Mouse (Mus musculus) hindbrain, embryonic 10.5 days (tissue): ENCODE data around the gene Padi4. TPM values are rescaled to one million over a fixed set of nuclear protein-coding genes. Genes with fewer than 3 reads are reported as not detected.

Source experiments
- DNase-seq: peaks from one replicate; pipeline ENCODE4 v3.0.0-alpha.2; 2017; ENCODE audit warnings: low spot score
- H3K27ac ChIP-seq: fragments of 300-500 bp; sonication (generic); 2 replicates; pipeline ENCODE4 v1.5.1; 2016; ENCODE audit warnings: mild to moderate bottlenecking, moderate library complexity
- H3K27me3 ChIP-seq: fragments of 300-500 bp; sonication (generic); 2 replicates; pipeline ENCODE4 v1.6.1; 2016; ENCODE audit warnings: mild to moderate bottlenecking; ENCODE audit not compliant: poor library complexity, insufficient read depth, severe bottlenecking
- H3K36me3 ChIP-seq: fragments of 300-500 bp; sonication (generic); 2 replicates; pipeline ENCODE4 v1.6.1; 2016; ENCODE audit warnings: mild to moderate bottlenecking, moderate library complexity
- H3K4me1 ChIP-seq: fragments of 300-500 bp; sonication (generic); replicated peaks from 2 replicates; pipeline ENCODE4 v1.6.1; 2016; ENCODE audit warnings: mild to moderate bottlenecking
- H3K4me3 ChIP-seq: fragments of 300-500 bp; sonication (generic); 2 replicates; pipeline ENCODE4 v1.5.1; 2016; ENCODE audit warnings: mild to moderate bottlenecking, moderate library complexity
- H3K9me3 ChIP-seq: fragments of 300-500 bp; sonication (generic); 2 replicates; pipeline ENCODE4 v1.6.1; 2016; ENCODE audit warnings: mild to moderate bottlenecking, moderate library complexity
- WGBS: fragments of 180-500 bp; shearing (Covaris S2); methylation state at CpG from one replicate; pipeline ENCODE4 v1.1.7; 2016; 5-methylcytosine and 5-hydroxymethylcytosine counted together
- polyA plus RNA-seq: library from polyadenylated mRNA; unstranded; fragments of >200 nt; fragmentation: Nextera tagmentation; extraction: Ambion mirVana; gene quantifications from 2 replicates; pipeline ENCODE4 v1.2.1, GENCODE M21; 2016

The Padi4 gene
- polyA plus RNA-seq, 1 experiment from 2014 or later: 0.35 TPM

GRCm38 (mm10) chr4:140707615-140708014 is 66.4 kb downstream of the Padi4 start:
- Histone ChIP-seq H3K4me3 (no peak overlapping the region), H3K36me3 (peaks cover 91% of the 10 kb centered on the region), H3K27ac (no peak overlapping the region), H3K9me3 (no peaks in the 10 kb centered on the region), H3K4me1 (peaks cover 73% of the 10 kb centered on the region), H3K27me3 (no peaks in the 10 kb centered on the region)
- 90% methylated on average over 4 of the region's 4 CpGs for WGBS
- DNase-seq: no peak

DNA sequence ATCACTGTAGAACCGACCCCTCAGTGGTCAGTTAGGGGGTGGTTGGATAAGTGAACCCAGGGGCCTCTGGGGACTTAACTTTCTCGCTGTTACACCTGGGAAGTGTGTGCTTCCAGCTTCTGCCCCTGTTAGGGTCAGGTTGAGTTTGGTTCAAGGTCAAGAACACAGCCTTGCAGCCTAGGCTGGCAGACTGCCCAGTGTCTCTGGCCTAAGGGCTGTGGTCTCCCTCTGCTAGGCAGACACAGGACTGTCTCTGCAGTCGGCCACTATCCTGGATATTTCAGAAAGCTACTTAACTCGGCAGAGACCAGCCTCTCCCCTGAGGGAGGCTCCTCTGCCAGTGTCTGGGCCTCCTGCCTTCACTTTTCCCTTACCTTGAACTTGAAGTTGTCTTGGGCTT is 69.9 kb downstream of the Padi4 start:
- Histone ChIP-seq H3K27ac (peak overlapping the region; percentile 100), H3K9me3 (no peaks in the 10 kb centered on the region), H3K4me1 (peaks cover 71% of the 10 kb centered on the region), H3K4me3 (peak overlapping the region; percentile 93), H3K36me3 (peaks cover 57% of the 10 kb centered on the region), H3K27me3 (peaks cover 19% of the 10 kb centered on the region)
- 56% methylated on average over 4 of the region's 4 CpGs for WGBS
- DNase-seq: no peak

- H3K4me3 ChIP-seq: peak overlapping the region; percentile 93
- WGBS: 6% methylated on average over 8 of the region's 8 CpGs
- peaks cover 66% of the 10 kb centered on the region for H3K4me1 ChIP-seq
- DNase-seq: peak; percentile 52
- peaks cover 52% of the 10 kb centered on the region for H3K36me3 ChIP-seq
- H3K27me3 ChIP-seq: peaks cover 24% of the 10 kb centered on the region
- no peaks in the 10 kb centered on the region for H3K9me3 ChIP-seq
- H3K27ac ChIP-seq: peak overlapping the region; percentile 100
These were observed 70.4 kb downstream of the Padi4 start for GRCm38 (mm10) chr4:140703636-140704035.

DNA sequence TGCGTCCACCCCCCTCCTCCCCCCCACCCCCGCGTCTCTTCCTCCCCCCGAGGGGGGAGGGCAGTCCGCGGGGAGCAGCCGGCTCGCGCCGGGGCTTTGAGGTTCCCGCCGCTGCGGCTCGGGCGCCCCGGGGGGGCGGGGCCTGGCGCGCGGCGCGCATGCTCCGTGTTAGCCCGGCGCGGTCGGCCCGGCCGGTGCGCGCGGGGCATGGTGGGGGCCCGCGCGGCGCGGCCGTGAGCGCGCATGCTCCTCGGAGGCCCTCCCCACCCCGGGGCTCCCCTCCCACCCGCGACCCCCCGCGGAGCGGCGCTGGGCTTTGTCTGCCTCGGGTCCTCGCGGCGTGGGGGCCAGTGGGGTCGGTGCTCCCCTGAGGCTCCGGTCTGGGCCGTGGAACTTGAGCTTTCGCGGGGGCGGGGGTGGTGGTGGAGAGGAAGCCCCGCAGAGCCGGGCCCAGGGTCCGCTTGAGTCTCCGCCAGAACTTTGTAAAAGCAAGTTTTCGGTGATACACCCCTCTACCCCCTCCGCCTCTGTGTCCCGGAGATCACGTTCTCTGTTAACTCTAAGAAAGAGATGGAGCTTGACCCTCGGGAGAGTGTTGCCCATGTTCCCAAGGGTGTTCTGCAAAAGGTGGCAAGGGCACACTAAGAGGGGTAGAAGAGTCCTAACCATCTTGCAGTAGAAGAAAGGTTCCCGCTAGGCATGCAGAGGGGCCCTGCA is 71.3 kb downstream of the Padi4 start:
- Histone ChIP-seq H3K4me1 (peaks cover 63% of the 10 kb centered on the region), H3K9me3 (no peaks in the 10 kb centered on the region), H3K36me3 (peaks cover 43% of the 10 kb centered on the region), H3K27me3 (peaks cover 33% of the 10 kb centered on the region), H3K27ac (peak overlapping the region; percentile 100), H3K4me3 (peak overlapping the region; percentile 93)
- WGBS: under 1% methylated on average over 56 of the region's 68 CpGs
- peak; percentile 81 for DNase-seq

- H3K9me3 ChIP-seq: no peaks in the 10 kb centered on the region
- H3K27ac ChIP-seq: peak overlapping the region; percentile 100
- H3K4me1 ChIP-seq: peaks cover 59% of the 10 kb centered on the region
- peaks cover 35% of the 10 kb centered on the region for H3K36me3 ChIP-seq
- peak; percentile 62 for DNase-seq
- H3K27me3 ChIP-seq: peaks cover 33% of the 10 kb centered on the region
- H3K4me3 ChIP-seq: peak overlapping the region; percentile 93
- WGBS: 2% methylated on average over 101 of the region's 107 CpGs
These were observed 72.1 kb downstream of the Padi4 start for GRCm38 (mm10) chr4:140701716-140702561.

DNA sequence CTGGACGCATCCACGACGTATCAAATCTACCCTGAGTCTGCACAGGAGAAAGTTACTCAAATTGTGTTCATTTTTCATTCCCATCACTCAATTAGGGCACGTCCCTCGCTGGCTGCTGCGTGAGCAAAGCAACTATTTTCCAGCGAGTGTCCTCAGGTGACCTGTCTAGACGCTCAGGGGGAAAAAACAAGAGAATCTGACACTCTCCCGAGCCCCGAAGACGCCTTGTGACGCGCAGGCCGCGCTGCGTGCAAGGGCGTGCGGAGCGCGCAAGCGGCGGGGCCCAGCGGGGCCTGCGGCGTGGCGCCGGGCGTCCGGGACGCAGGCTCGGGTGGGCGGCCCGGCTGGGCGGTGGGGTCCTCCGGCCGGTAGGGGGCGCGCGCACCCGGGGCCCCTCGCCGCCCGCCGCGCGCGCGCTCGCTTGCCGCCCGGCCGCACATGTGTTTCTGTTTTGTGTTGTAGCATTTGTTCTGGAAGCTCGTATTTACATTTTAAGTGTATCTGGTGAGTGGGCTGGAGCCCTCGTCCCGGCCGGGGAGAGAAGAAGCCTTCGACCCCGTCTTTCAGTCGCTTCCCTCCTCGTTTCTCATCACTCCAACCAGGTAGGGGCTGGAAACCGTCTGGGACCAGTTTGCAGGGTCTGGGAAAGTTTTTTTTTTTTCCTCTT is 72.9 kb downstream of the Padi4 start:
- H3K36me3 ChIP-seq: peaks cover 27% of the 10 kb centered on the region
- no peaks in the 10 kb centered on the region for H3K9me3 ChIP-seq
- peak; percentile 84 for DNase-seq
- peak overlapping the region; percentile 100 for H3K27ac ChIP-seq
- peaks cover 55% of the 10 kb centered on the region for H3K4me1 ChIP-seq
- H3K4me3 ChIP-seq: peak overlapping the region; percentile 93
- under 1% methylated on average over 61 of the region's 61 CpGs for WGBS
- H3K27me3 ChIP-seq: peaks cover 33% of the 10 kb centered on the region

DNA sequence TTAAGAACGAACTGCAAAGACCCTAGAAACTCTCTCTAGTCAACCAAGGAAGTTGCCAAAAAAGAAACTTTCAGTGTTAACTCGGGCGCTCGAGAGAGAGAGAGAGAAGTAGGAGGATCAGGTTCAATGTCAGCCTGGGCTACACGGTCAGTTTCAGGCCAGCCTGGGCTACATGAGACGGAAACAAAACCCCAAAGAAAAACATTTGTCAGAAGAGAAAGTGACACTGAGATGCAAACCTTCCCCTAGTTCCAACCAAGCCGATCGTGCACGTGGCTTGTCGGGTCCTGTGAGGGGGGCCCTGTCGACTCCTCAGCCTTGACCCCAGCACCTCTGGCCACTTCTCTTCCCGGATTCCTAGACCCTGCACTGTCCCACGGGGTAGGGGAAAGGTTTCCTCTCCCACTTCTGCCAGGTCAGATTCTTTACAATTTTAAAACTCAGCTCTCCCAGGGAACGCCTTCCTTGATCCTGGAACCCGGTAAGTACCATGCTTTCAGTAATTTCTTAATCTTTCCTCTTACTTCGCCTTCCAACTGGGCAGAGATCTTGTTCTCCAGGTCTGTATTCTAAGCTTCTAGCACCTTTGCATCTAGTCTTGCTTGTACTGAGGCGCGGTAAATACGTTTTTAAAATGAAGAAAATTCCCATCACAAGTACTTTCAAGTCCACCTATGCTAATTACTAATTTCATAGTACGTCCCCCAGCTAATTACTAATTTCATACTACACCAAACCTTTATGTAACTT is 73.6 kb downstream of the Padi4 start, which contains the start of gene Rcc2:
Gene Rcc2, plus strand, starts transcription at position 273 of the 750 bp plus-strand sequence.
- WGBS: 7% methylated on average over 20 of the region's 20 CpGs
- Histone ChIP-seq H3K36me3 (peaks cover 20% of the 10 kb centered on the region), H3K27ac (peak within 1 kb of the TSS; percentile 100), H3K4me3 (peak within 1 kb of the TSS; percentile 93), H3K4me1 (peaks cover 47% of the 10 kb centered on the region), H3K27me3 (peaks cover 33% of the 10 kb centered on the region), H3K9me3 (no peaks in the 10 kb centered on the region)
- peak; percentile 30 for DNase-seq

GRCm38 (mm10) chr4:140699441-140700127 is 74.5 kb downstream of the Padi4 start:
- peaks cover 11% of the 10 kb centered on the region for H3K36me3 ChIP-seq
- 5% methylated on average over 29 of the region's 29 CpGs for WGBS
- peaks cover 33% of the 10 kb centered on the region for H3K27me3 ChIP-seq
- H3K4me3 ChIP-seq: peak overlapping the region; percentile 93
- 0 out of 2 replicates have a peak overlapping the region, but pooled peaks have one; percentile 17 for H3K27ac ChIP-seq
- peaks cover 46% of the 10 kb centered on the region for H3K4me1 ChIP-seq
- DNase-seq: peak; percentile 37
- H3K9me3 ChIP-seq: no peaks in the 10 kb centered on the region

Other genes with a start within 250 kb of the Padi4 start
- 23.7 and 32.3 TPM in 2 replicates for gene Arhgef10l, start 108.2 kb downstream of the Padi4 start, polyA plus RNA-seq
- 33.9 and 37.5 TPM in 2 replicates for gene Rcc2, start 73.7 kb downstream of the Padi4 start, polyA plus RNA-seq
- gene Padi6, start 31.6 kb downstream of the Padi4 start, polyA plus RNA-seq: 0.06 TPM in 1 of 2 replicates, not detected in the other
- gene Padi3, start 36.4 kb upstream of the Padi4 start, polyA plus RNA-seq: 0.08 and 0.10 TPM in 2 replicates
- 0.07 TPM in 2 replicates for gene Padi1, start 71.5 kb upstream of the Padi4 start, polyA plus RNA-seq
- 1.4 and 3.8 TPM in 2 replicates for gene Padi2, start 132.1 kb upstream of the Padi4 start, polyA plus RNA-seq
- 412 and 491 TPM in 2 replicates for gene Sdhb, start 187.0 kb upstream of the Padi4 start, polyA plus RNA-seq
- gene Atp13a2, start 212.6 kb upstream of the Padi4 start, polyA plus RNA-seq: 54.8 and 82.1 TPM in 2 replicates
- gene Mfap2, start 236.2 kb upstream of the Padi4 start, polyA plus RNA-seq: 307 and 334 TPM in 2 replicates